ENCODE assay signal across 10 mouse cellular contexts in genomic region chr4:139771125-139771631, GRCm38 (mm10).
DNase-seq lines count a peak whose midpoint lies in the region; ATAC-seq and TF ChIP-seq lines count a peak whose summit lies in the region.
"Had no signal": no experiment of that assay in that cellular context is flagged by ENCODE, and none has a peak within 500 bp of the region (broad histone marks: within the 10 kb centered on the region; RNA-seq: fewer than 3 reads in every experiment).

No protein-coding gene starts in this region.

- no peak for ATAC-seq in G1E (ENCODE audit: extremely low read depth, insufficient number of reproducible peaks, low FRiP score, poor library complexity, severe bottlenecking)
- 0 out of 2 replicates have a peak, but pooled peaks have one; percentile 58 for ATAC-seq in midbrain, embryonic 13.5 days
- no peak for ATAC-seq in liver, postnatal 0 days

- H3K27ac ChIP-seq in midbrain, embryonic 13.5 days: peak overlapping the region; percentile 39; the same call in 1 of the 2 replicates
- no peak overlapping the region for H3K27ac ChIP-seq in liver, postnatal 0 days (ENCODE audit: low read depth)

- peak overlapping the region; percentile 16; the same call in 1 of the 2 replicates for H3K4me3 ChIP-seq in G1E (ENCODE audit: low read depth, low read length)
- no peak overlapping the region for H3K4me3 ChIP-seq in midbrain, embryonic 13.5 days (replicated peaks)
- H3K4me3 ChIP-seq in liver, postnatal 0 days (ENCODE audit: low read depth, low read length): no peak overlapping the region

- no peak for TF ChIP-seq EP300 in liver, postnatal 0 days (IDR thresholded peaks at IDR 0.05; ENCODE audit: low read depth)

- no peaks in the 10 kb centered on the region for H3K36me3 ChIP-seq in G1E (replicated peaks)
- peaks cover 7% of the 10 kb centered on the region; the same call in 1 of the 2 replicates for H3K36me3 ChIP-seq in midbrain, embryonic 13.5 days
- no peaks in the 10 kb centered on the region for H3K36me3 ChIP-seq in liver, postnatal 0 days (replicated peaks; ENCODE audit: insufficient read depth, low read length)

- peak; percentile 51 for DNase-seq in embryo, embryonic 10 days (ENCODE audit: low spot score)
- DNase-seq in embryo, embryonic 9.5 days (ENCODE audit: extremely low spot score): no peak
- DNase-seq in G1E (ENCODE audit: low spot score): no peak
- peak; percentile 44 for DNase-seq in gastrocnemius, postnatal 25 days
- no peak for DNase-seq in liver, postnatal 0 days
- no peak for DNase-seq in T-cell, adult 2 months (ENCODE audit: low spot score)
- no peak for DNase-seq in left cerebral cortex, adult 9 months (ENCODE audit: low spot score in 2 of 2)
- DNase-seq: kidney, adult 2 months; lung, postnatal 14 days had no signal

- H3K9ac ChIP-seq in midbrain, embryonic 13.5 days (replicated peaks): no peak overlapping the region
- H3K9ac ChIP-seq in liver, postnatal 0 days (replicated peaks): no peak overlapping the region

- H3K4me2 ChIP-seq in midbrain, embryonic 13.5 days (replicated peaks): peak overlapping the region; percentile 26
- H3K4me2 ChIP-seq in liver, postnatal 0 days (ENCODE audit: low read depth, low read length): no peak overlapping the region

- H3K9me3 ChIP-seq in G1E (replicated peaks): peaks cover 94% of the 10 kb centered on the region
- H3K9me3 ChIP-seq in midbrain, embryonic 13.5 days: no peaks in the 10 kb centered on the region
- H3K9me3 ChIP-seq in liver, postnatal 0 days (ENCODE audit: low read length): no peaks in the 10 kb centered on the region

- TF ChIP-seq CTCF in G1E (IDR thresholded peaks at IDR 0.05; ENCODE audit: low read depth, low read length): no peak
- no peak for TF ChIP-seq CTCF in liver, postnatal 0 days (IDR thresholded peaks at IDR 0.05; ENCODE audit: low read depth)

- no peaks in the 10 kb centered on the region for H3K4me1 ChIP-seq in G1E (ENCODE audit: insufficient read depth, low read depth, low read length)
- peaks cover 63% of the 10 kb centered on the region for H3K4me1 ChIP-seq in midbrain, embryonic 13.5 days (replicated peaks)
- H3K4me1 ChIP-seq in liver, postnatal 0 days (ENCODE audit: insufficient read depth): no peaks in the 10 kb centered on the region

- H3K27me3 ChIP-seq in G1E (ENCODE audit: insufficient read depth, low read length): no peaks in the 10 kb centered on the region
- peaks cover 39% of the 10 kb centered on the region for H3K27me3 ChIP-seq in midbrain, embryonic 13.5 days
- peaks cover 17% of the 10 kb centered on the region for H3K27me3 ChIP-seq in liver, postnatal 0 days (ENCODE audit: insufficient read depth, low read length)

- WGBS in midbrain, embryonic 13.5 days: 4% methylated on average over 9 of the region's 9 CpGs
- WGBS in liver, postnatal 0 days (ENCODE audit: insufficient replicate concordance): 25% methylated on average over 9 of the region's 9 CpGs

Comparison
In these comparisons a context has a peak if more than half of its experiments do, and no peak if none do; other contexts are left out.
1. DNase-seq: peak in embryo, embryonic 10 days (single experiment) and gastrocnemius, postnatal 25 days (single experiment); none in embryo, embryonic 9.5 days (single experiment), G1E (single experiment), liver, postnatal 0 days (single experiment), T-cell, adult 2 months (single experiment) and left cerebral cortex, adult 9 months (0 of 2).